Mouse (Mus musculus) ovary, postnatal 36 days (tissue): ENCODE data around the gene Apol7b.
"Not testable (repeated sequence)": the region's sequence is repeated elsewhere in the genome, so short reads cannot be mapped to it uniquely, and the experiment has no call there.

Source experiments
- DNase-seq: peaks from one replicate; pipeline ENCODE4 v3.0.0; 2022; ENCODE audit warnings: low spot score, mixed read lengths

The Apol7b gene

GRCm38 (mm10) chr15:77447392-77447791 is at the start of gene Apol7b:
Gene Apol7b, minus strand, starts transcription at chr15:77447492.
- DNase-seq: not testable (repeated sequence)

- DNase-seq: not testable (repeated sequence)
Observed at GRCm38 (mm10) chr15:77494694-77495093, 47.4 kb upstream of the Apol7b start.

GRCm38 (mm10) chr15:77493181-77493580 is 45.9 kb upstream of the Apol7b start:
- not testable (repeated sequence) for DNase-seq

- no peak for DNase-seq
Observed at GRCm38 (mm10) chr15:77482140-77482794, 35.0 kb upstream of the Apol7b start.

GRCm38 (mm10) chr15:77476693-77477092 is 29.4 kb upstream of the Apol7b start, which contains the start of gene Apol10a:
Gene Apol10a, plus strand, starts transcription at chr15:77477047.
- DNase-seq: not testable (repeated sequence)

GRCm38 (mm10) chr15:77474699-77475390 is 27.6 kb upstream of the Apol7b start:
- not testable (repeated sequence) for DNase-seq

- not testable (repeated sequence) for DNase-seq
Observed at GRCm38 (mm10) chr15:77449927-77450326, 2.6 kb upstream of the Apol7b start.

- not testable (repeated sequence) for DNase-seq
Observed at GRCm38 (mm10) chr15:77445668-77446067, 1.6 kb downstream of the Apol7b start.

- DNase-seq: not testable (repeated sequence)
Observed at GRCm38 (mm10) chr15:77444746-77445145, 2.5 kb downstream of the Apol7b start.

- DNase-seq: not testable (repeated sequence)
Observed at GRCm38 (mm10) chr15:77428690-77429448, 18.4 kb downstream of the Apol7b start.

GRCm38 (mm10) chr15:77422925-77423324 is 24.4 kb downstream of the Apol7b start:
- not testable (repeated sequence) for DNase-seq

- DNase-seq: not testable (repeated sequence)
Observed at GRCm38 (mm10) chr15:77419657-77420056, 27.6 kb downstream of the Apol7b start.

- not testable (repeated sequence) for DNase-seq
Observed at GRCm38 (mm10) chr15:77416655-77417333, 30.5 kb downstream of the Apol7b start.

- not testable (repeated sequence) for DNase-seq
Observed at GRCm38 (mm10) chr15:77415653-77416052, 31.6 kb downstream of the Apol7b start.

GRCm38 (mm10) chr15:77412695-77413094 is 34.6 kb downstream of the Apol7b start:
- not testable (repeated sequence) for DNase-seq

GRCm38 (mm10) chr15:77411035-77411434 is 36.3 kb downstream of the Apol7b start, which contains the start of gene Apol9a:
Gene Apol9a, minus strand, starts transcription at chr15:77411135.
- not testable (repeated sequence) for DNase-seq

GRCm38 (mm10) chr15:77406370-77406769 is 40.9 kb downstream of the Apol7b start:
- not testable (repeated sequence) for DNase-seq

GRCm38 (mm10) chr15:77399027-77399426 is 48.3 kb downstream of the Apol7b start, which contains the start of gene Apol7a:
Gene Apol7a, minus strand, starts transcription at chr15:77399110.
- not testable (repeated sequence) for DNase-seq

- DNase-seq: not testable (repeated sequence)
Observed at GRCm38 (mm10) chr15:77397450-77398132, 49.7 kb downstream of the Apol7b start.

- DNase-seq: not testable (repeated sequence)
Observed at GRCm38 (mm10) chr15:77393832-77394231, 53.5 kb downstream of the Apol7b start.

GRCm38 (mm10) chr15:77387462-77387861 is 59.8 kb downstream of the Apol7b start:
- no peak for DNase-seq
